Mouse (Mus musculus) testis, postnatal 10 days (tissue): ENCODE data around the gene H2afz.
"Not testable (repeated sequence)": the region's sequence is repeated elsewhere in the genome, so short reads cannot be mapped to it uniquely, and the experiment has no call there.

ENCODE experiments used
- DNase-seq: peaks from one replicate; pipeline ENCODE4 v3.0.0; 2021; ENCODE audit warnings: low spot score

Gene H2afz

GRCm38 (mm10) chr3:137864124-137864987 is at the start of gene H2afz:
H2afz (plus strand) TSS chr3:137864487.
- DNase-seq, result peak; percentile 99

GRCm38 (mm10) chr3:137818713-137819112 is 45.6 kb upstream of the H2afz start:
- no peak for DNase-seq

DNA sequence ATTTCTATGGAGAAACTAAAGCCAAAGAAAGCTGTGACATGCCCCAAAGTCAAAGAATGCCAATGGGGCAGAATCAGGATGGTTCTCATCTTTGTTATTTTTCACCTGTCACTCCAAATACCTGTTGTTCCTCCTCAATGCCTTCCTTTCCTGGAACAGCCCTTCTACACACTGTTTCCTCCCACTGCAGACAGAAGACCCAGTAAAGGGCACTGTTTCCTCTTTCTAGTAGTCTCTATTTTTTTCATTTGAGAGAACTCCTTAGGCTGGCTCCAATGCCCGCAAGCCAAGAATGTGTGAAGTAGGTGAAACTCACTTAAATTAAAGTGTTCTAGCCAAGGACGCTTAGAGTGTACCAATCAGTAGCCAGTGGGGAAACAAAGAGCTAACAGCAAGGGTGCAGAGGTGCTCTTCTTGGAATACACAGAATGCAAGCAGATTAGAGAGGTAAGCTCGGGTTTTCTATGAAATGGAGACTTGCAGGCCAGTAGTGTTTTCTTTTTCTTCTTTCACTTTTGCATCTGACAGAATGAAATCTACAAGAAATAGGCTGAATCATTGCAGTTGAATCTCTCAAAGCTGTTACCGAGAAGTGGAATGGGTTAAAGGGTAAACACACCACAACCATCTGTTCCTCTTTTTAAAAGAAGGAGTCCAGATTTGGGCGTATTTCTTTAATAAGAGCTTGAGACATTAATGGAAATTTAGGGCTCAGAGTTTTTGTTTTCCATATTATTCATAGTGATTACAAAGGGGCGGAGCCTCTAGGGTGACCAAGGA is 43.4 kb upstream of the H2afz start:
- no peak for DNase-seq

DNA sequence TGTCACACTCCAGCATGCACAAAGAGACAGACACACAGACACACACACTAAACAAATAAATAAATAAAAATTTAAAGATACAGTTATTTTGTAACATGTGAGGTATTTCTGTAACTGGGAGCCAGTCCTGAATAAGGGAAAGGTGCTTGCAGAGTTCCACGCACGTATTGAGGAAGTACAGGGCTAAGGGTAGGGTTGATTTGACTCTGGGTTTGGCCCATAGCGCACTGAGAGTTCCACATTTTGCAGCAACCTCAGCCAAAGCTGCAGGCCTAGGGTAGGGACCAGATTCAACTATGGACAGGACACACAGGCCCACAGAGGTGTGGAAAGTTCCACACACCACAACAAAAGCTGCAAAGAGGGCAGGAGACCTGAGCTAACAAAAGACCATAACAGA is 41.0 kb upstream of the H2afz start:
- no peak for DNase-seq

DNA sequence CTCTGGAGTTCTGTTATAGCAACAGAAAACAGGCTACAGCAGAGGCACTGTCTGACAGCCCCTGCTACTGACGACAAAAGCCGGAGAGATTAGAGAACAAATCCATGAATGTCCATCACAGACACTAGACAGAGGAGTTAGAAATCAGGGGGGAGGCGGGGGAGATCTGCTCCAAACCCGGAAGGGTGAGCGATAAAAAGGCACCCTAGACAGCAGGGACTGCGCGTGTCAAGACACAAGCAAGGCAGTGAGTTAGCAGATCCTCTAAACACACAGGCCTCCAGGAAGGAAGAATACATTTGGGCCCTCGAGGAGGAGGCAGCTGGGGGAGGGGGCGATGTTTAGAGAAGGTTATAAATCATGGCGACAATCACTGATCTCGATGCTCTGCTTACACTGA is 36.6 kb upstream of the H2afz start:
- DNase-seq, result no peak

- no peak for DNase-seq
Observed at GRCm38 (mm10) chr3:137831156-137831555, 33.1 kb upstream of the H2afz start.

DNA sequence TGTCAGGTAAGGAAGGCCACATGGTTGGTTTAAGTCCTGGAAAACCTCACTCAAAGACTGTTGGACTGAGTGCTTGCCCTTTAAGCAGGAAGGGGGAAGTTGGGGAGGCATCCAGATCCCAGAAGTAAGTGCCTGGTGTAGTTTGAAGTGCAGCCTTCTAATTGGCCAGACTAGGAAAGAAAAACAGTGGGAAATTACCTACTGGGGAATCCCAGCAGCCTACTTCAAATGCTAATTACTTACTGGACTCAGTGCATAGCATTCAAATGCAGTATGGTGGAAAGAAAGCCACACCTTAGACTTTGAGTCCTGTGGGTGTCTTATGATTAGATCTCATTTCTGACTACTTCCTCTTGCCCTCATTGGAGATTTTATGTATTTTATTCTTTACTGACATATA is 31.2 kb upstream of the H2afz start:
- no peak for DNase-seq

DNA sequence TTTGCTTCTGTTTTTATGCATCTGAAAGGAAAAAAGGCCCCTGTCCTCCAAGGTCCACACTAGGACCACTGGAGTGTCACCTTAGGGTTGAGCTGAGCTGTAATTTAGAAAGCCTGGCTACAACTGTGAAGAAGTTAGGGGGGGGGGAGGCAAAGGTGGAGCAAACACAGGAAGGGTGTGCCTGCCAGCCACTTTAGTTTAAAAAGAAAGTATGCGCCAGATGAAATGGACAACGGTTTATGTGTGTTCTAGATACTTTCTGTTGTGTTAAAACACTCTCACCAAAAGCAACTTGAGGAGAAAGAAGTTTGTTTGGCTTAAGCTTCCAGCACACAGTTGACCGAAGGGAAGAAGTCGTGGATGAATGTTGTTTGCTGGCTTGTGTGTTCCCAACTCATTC is 30.6 kb upstream of the H2afz start:
- no peak for DNase-seq

DNA sequence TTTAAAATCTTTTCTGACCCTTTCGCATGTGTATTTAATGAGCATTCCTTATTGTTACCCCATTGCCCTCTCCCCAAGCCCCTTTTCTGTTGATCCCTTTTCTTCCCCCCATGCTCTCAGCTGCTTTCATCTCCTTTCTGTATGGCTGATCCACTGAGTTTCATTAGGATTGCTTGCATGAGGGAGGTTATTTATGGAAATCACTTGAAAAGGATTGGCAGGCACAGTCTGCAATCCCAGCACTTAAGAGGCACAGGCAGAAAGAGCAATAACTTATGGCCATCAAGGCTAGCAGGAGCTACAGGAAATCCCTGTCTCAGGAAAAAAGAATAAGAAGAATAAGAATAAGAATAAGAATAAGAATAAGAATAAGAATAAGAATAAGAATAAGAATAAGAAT is 27.7 kb upstream of the H2afz start:
- no peak for DNase-seq

GRCm38 (mm10) chr3:137838160-137838559 is 26.1 kb upstream of the H2afz start:
- DNase-seq, result no peak

GRCm38 (mm10) chr3:137842944-137843343 is 21.3 kb upstream of the H2afz start:
- DNase-seq, result no peak

DNA sequence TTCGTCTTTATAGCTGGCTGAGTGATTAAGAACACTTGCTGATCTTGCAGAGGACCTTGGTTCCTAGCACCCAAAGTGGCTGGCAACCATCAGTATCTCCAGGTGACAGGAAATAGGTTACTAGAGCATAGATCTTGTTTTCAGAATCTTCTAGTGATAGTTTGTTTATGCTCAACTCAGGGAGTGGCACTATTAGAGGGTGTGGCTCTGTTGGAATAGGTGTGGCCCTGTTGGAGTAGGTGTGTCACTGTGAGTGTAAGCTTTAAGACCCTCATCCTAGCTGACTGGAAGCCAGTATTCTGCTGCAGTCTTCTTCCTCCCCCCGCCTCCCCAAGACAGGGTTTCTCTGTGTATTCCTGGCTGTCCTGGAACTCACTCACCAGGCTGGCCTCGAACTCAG is 20.0 kb upstream of the H2afz start:
- DNase-seq, result no peak

- DNase-seq, result no peak
Observed at GRCm38 (mm10) chr3:137846552-137846951, 17.7 kb upstream of the H2afz start.

- no peak for DNase-seq
Observed at GRCm38 (mm10) chr3:137848354-137848753, 15.9 kb upstream of the H2afz start.

GRCm38 (mm10) chr3:137849697-137850096 is 14.6 kb upstream of the H2afz start:
- no peak for DNase-seq

DNA sequence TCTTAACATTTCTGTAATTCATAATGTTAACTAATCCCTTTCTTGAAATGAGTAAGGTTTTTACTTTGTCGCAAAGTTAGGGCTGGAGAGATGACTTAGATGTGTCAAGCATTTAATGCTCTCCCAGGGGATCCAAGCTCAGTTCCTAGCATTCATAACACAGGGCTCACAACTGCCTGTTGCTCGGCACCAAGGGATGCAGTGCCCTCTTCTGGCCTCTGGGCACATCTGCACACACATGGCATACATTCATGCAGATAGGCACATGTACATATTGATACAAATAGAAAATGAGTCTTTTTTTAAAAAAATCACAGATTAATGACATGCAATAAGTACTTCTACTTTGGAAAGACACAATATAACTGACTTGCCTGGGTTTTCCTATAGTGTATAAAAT is 13.1 kb upstream of the H2afz start:
- no peak for DNase-seq

DNA sequence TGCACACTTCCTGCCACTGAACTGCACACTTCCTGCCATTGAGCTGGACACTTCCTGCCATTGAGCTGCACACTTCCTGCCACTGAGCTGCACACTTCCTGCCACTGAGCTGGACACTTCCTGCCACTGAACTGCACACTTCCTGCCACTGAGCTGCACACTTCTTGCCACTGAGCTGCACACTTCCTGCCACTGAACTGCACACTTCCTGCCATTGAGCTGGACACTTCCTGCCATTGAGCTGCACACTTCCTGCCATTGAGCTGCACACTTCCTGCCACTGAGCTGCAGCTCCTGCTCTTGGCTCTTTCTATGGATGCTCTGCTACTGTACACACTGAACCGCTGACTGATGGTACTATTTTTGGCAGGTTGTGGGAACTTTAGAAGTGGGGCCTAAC is 11.3 kb upstream of the H2afz start:
- DNase-seq, result not testable (repeated sequence)

- DNase-seq, result no peak
Observed at GRCm38 (mm10) chr3:137855328-137855727, 9.0 kb upstream of the H2afz start.

GRCm38 (mm10) chr3:137856061-137856460 is 8.2 kb upstream of the H2afz start:
- no peak for DNase-seq

DNA sequence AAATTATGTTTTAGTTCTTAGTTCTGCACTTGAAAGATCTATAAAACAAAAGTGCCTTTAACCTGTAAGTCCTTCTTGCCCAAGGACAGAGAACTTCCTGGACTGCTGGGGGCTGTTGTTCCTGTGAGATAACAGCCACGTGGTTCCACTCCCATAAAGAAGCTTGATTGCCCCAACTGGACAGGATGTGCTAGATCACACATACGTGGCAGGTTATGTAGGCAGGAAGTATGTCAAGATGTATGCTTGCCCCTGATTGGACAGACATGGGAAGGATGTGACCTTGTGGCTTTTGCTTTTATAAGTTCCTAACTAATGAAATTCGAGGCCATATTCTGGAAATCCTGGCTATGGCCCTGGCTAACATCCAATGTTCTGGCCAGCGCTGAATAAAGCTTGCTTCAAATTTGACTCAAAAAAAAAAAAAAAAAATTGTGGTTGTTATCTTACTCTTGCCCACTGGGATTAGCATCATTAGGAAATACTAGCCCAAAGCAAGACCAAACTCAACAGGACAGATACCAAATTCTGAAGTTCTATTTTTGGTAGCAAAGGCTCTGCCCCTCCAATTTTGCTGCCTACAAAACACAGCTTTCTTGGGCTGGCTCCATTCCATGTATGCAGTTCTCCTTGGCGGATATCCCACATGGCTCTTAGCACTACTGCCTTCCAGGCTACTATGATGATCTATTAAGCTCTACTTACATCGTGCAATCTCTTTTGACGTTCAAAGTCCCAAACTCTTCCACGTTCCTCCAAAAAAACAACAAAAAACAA is 3.7 kb upstream of the H2afz start:
- no peak for DNase-seq

GRCm38 (mm10) chr3:137861436-137861835 is 2.9 kb upstream of the H2afz start:
- no peak for DNase-seq

- no peak for DNase-seq
Observed at GRCm38 (mm10) chr3:137862600-137862999, 1.7 kb upstream of the H2afz start.
